Mouse (Mus musculus) G1E (cell line): ENCODE measurements at regions not wholly inside any gene's neighbourhood (a gene's known extent, or its start where the extent isn't known, plus 50 kb on each side); places are given as distances from the start of the nearest gene placed in this dataset.

Experiments used
- CTCF ChIP-seq: IDR thresholded peaks from 2 replicates; pipeline ENCODE4 v1.5.1; 2012; ENCODE audit warnings: low read depth, low read length, inconsistent platforms, mixed read lengths
- POLR2AphosphoS5 ChIP-seq: IDR thresholded peaks from 2 replicates; pipeline ENCODE4 v1.6.1; 2012; ENCODE audit warnings: low read depth, low read length, inconsistent platforms; ENCODE audit not compliant: insufficient replicate concordance

GRCm38 (mm10) chr3:50665316-50665715, 221.9 kb upstream of the Slc7a11 start:
- TF ChIP-seq CTCF (no peak), POLR2AphosphoS5 (no peak)
